Mouse (Mus musculus): ENCODE measurements around the gene Gp9. TPM values are rescaled to one million over a fixed set of nuclear protein-coding genes. Genes with fewer than 3 reads are reported as not detected.
A peak's percentile ranks its signal among the peaks of the same experiment; 100 is the strongest.
"Not testable (repeated sequence)": the region's sequence is repeated elsewhere in the genome, so short reads cannot be mapped to it uniquely, and the experiment has no call there.

Gene Gp9
- total RNA-seq, 2 experiments from 2014 or later: not detected

DNA sequence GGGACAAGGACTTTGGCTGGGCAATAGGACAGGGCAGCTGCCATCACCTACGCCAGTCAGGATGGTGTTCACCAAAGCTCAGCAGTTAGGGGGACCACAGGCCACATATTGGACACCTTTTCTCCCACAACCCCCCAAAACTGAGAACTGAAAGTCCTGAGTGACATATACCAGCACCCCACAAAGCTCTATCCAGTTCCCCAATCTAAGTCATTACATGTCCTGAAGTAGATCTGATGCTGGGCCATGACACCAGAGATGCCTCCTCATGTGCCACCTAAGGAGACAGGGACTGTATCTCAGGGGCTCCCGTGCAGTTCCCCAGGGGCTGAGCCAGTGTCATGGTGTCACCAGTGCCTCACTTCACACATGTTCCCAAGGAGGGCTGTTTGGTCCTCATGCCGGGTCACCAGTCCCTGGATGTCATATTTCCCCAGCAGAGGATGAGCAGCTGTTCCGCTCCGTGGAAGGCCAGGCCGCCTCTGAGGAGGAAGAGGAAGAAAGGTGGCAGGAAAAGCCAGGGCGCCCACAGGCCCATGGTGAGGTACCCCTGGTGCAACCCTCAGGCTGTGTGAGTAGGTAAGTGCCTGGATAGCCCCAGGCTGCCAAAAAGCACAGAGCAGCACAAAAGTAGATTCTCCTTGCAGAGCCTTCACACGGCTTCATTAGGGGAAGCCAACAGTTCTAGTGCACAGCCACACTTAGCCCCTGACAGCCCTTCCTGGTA is 27.5 kb upstream of the Gp9 start:
- no peak for DNase-seq

DNA sequence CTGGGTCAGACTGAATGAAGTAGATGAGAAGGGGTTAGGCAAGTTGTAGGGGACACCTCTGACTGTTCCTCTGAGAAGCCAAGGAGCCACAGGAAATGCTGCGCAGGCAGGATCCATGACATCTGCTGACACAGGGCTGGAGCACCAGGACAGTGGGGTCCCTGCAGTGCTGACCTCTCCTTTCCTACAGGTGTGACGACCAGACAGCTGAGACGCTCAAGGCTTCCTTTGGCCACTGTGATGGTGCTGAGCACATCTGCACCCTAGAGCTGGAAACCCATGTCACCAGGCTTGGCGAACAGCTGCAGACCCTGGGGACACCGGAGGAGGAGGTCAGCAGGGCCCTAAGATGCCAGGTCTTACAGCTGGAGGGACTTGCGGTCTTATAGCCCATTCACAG is 26.3 kb upstream of the Gp9 start:
- no peak for DNase-seq

DNA sequence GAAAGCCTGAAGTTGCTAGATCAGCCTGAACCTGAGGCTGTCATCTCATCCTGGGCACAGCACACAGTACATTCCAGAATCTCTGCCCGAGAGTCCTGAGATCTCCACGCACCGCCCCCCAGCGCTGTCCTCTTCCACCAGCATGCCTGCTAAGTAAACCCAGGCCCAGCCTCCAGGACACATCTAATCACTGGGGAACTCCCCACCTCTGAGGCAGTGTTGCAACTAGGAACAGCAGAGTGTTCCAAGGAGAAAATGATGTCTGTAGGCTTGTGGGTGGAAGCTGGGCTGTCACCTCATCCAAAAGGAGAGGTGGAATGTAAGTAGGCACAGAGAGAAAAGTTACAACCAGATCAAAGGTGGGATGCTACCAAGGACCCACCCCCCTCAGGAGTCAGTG is 22.7 kb upstream of the Gp9 start:
- DNase-seq: no peak

DNA sequence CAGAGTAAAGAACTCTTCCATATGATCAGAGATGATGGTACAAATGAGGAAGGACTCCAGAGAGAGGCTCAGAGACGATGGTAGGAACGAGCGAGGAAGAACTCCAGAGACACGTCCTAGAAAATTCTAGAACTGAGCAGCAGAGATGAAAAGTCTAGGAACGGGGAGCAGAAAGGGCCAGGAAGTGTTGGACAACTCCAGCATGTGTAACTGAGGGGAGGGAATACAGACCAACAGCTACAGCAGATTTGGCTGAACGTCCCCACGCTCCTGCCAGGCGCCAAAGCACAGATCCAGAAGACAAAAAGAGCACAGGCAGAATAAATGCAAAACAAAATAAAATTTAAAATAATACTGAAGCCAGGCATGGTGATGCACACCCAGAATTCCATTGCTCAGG is 21.0 kb upstream of the Gp9 start:
- DNase-seq: no peak

DNA sequence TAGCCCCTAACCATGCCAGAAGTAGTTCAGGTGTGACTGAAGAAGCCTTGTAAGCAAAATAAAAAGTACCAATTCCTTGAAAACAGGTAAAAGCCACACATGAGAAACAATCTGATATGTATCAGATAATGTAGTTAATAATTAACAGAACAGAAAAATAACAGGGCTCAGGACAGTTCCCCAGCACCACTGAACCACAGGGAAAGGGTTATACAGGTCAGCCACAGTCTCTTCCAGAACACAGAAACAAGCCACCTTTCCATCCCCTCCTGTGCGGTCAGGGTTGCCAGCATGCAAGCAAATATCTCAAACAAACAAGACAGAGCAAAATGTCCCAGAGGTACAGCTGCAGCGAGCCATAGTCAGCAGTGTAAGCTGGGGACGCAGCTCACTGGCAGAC is 18.5 kb upstream of the Gp9 start:
- DNase-seq: no peak

DNA sequence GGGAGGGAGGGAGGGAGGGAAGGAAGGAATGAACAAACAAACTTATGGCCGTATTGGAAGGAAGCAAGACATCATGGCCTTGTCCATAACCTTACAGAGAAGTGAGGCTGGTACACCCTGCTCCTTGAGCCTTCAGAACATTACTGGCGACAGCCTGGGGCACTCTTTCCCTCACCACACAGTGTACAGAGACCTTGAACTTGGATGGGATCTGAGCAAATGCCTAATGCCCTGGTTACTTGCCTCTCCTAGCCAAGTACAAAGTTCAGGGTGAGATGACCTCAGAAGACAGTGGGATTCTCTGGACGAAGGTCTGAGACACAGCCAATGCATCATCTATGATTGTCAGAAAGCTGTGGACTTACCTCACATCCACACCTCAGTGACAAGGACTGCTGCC is 18.0 kb upstream of the Gp9 start:
- no peak for DNase-seq

DNA sequence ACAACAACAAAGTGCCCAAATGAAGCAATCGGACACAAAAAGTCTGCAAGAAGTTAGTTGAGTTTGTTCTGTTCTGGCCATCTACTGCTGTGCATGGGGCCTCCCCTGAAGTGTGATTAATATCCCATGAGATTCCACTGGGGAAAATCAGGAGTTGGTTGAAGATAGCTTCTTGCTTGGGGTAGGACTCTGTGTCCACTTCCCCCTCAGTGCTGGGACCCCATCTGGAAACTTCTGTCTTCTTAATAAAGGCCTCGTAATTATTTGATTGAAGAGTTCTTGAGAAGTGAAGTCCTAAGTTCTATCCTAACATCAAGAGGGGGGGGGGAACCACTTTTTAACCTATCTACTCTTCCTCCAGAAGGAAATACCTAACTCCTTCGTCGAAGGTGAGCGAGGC is 15.7 kb upstream of the Gp9 start:
- DNase-seq: no peak

DNA sequence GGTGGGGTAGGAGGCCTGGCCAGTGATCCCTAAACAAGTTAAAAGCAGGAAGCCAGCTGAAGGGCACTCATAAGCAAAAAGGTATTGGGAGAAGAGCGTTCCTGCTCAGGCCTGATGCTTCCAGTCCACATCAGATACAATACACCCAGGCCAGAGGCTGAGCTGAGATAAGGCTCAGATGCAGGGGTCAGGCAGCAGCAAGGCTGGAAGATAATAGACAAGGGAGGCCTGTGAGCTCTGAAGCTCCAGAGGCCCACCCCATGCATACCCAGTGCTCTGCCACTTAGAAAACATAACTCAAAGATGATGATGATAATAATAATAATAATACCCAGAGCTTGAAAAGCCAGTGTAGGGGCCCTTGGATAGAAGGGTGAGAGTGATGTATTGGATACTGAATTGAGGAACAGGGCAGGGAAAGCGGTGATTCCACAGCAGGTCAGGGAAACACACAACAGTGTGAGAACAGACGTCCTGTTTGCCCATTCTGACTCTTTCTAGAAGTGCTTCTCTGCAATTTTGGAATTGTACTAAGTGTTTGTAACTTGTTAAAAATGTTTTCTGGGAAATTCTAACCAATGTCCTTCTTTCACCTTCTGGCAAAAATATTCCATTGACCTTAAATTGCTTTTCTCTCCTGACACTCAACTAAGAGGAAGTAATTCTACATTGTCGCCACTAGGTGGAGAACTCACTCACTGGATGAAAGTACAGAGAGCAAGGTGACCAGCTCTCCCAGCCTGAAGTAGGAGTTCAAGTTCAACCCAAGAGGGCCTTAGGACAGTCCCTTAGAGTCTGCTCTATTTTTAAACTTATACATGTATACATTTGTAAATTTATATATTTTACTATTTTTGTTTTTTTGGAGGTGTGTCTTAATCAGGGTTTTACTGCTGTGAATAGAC is 14.2 kb upstream of the Gp9 start:
- peak in 1 of 2 experiments; percentile 17 for DNase-seq

DNA sequence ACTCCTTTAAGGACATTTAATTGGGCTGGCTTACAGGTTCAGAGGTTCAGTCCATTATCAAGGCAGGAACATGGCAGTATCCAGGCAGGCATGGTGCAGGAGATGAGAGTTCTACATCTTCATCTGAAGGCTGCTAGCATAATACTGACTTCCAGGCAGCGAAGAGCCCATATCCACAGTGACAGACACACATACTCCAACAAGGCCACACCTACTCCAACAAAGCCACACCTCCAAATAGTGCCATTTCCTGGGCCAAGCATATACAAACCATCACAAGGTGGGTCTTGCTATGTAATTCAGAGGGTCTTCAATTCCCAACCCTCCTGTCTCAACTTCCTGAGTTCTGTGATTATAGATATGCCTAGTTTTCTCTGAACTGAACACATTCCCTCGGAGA is 13.6 kb upstream of the Gp9 start:
- not testable (repeated sequence) for DNase-seq

DNA sequence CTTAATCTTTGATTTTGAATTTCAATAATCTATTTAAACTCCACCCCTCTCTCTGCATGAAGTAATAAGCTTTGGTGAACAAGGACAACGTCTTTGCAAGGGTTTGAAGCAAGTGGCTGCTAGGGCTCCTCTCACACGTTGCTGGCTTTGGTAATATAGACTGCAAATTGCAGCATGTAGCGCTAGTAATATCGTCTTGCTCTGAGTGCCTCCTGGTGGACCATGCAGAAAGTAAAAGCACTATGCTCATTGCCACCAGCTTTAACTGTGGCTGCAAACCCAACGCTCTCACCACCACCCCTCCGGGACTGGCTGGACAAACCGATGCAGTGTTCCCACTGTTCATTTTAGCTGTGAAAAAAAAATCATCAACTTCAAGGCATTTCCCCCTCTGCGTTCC is 7.2 kb upstream of the Gp9 start:
- no peak for DNase-seq

DNA sequence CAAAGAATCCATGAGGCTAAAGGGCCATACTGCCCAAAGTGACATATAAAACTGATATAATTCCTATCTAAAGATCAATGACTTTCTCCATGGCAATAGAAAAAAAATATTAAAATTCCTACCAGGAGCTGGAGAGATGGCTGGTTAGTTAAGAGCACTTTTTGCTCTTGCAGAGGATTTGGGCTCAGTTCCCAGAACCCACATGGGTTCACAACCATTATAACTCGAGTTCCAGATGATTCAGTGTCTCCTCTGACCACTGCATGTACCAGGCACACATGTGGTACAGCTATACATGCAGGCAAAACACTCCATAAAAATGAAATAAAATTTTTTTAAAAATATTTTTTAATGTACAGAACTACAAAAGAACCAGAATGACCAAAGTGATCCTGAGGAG is 3.4 kb upstream of the Gp9 start:
- DNase-seq: no peak

DNA sequence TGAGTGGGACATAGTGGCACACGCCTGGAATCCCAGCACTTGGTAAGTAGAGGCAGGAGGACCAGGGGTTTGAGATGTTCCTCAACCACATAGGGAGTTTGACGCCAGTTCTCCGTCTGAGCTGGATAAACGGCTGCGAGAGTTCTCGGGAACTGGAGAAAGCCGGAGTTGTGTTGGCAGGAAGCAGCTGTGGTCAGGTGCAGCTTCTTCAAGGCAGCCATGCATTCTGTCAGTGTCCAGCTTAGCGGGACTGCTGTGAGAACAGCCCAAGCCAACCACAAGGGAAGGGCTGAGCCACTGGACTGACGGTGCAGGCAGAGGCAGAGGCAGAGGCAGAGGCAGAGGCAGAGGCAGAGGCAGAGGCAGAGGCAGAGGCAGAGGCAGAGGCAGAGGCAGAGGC is 3.0 kb upstream of the Gp9 start:
- DNase-seq: no peak

DNA sequence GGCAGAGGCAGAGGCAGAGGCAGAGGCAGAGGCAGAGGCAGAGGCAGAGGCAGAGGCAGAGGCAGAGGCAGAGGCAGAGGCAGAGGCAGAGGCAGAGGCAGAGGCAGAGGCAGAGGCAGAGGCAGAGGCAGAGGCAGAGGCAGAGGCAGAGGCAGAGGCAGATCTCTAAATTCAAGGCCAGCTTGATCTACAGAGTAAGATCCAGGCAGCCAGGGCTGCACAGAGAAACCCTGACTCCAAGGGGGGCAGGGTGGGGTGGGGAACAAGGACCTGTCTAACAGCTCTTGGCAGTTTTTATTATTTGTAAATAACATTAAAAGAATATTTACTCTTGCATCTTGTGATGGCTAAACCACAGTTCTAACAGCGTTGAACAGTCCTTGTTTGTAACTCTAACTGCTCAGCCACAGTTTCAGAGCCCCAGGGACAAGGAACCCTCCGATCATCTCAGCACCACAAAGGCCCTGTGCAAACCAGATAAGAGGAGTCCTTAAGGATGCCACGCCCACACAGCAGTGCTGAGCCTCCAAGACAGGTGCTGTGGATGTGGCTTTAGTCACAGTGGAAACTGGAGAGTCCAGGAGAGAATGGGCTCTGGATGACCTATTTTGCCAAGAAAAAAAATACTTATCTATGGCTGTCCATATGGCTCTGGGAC is 2.2 kb upstream of the Gp9 start:
- no peak for DNase-seq

DNA sequence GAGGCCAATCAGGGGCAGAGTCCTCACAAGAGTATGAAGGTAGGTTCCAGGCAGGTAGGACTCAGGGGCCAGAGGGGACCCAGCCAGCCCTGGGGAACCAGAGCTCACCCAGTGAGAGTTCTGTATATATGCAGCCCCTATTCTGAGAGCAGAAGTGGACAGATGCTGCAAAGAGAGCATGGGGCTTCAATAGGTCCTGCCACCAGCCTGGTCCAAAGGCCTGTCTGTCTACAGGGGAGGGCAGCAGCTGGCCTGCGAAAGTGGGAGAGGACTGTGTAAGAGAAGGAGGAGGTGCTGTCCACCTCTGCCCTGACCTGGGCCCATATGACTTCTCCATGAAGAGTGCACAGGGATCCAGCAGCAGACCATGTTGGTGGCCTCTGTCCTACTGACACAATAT is 1.2 kb upstream of the Gp9 start:
- no peak for DNase-seq

DNA sequence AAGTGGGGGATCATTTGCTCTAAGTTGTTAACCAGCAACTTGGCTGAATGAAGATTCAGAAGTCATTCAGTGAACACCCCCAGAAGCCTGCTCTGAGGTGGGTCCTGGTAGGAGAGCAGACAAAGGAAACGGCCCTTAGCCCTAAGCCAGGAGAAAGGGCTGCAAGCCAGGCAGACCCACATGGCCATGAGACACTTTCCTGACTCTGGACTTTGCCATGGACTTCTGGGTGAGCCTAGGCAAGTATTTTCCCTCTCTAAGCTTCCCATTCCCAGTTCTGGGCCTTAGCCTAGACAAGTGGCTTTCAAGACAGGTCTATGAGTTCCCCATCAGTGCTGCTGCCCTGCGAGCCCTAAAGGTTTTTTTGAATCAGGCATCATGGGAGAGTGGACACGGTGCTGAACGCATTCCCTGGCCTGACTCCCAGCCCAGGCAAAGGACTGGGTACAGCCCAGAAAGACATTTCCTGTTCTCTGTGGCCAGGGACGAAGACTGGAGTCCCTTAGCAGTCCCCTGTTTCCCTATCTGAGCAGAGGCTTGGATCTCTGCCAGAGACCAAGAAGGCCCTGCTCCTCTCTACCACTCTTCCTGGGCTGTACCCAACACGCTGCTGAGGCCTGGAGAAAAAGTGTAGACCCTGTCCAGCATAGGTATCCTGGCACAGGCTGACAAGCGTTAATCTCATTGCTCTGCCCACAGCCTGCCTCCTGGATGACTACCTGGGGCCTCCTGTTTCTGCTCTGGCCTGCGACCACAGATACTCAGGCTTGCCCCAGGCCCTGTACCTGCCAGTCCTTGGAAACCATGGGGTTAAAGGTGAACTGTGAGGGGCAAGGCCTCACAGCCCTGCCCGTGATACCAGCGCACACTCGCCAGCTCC is 662 bp downstream of the Gp9 start:
- DNase-seq: no peak

DNA sequence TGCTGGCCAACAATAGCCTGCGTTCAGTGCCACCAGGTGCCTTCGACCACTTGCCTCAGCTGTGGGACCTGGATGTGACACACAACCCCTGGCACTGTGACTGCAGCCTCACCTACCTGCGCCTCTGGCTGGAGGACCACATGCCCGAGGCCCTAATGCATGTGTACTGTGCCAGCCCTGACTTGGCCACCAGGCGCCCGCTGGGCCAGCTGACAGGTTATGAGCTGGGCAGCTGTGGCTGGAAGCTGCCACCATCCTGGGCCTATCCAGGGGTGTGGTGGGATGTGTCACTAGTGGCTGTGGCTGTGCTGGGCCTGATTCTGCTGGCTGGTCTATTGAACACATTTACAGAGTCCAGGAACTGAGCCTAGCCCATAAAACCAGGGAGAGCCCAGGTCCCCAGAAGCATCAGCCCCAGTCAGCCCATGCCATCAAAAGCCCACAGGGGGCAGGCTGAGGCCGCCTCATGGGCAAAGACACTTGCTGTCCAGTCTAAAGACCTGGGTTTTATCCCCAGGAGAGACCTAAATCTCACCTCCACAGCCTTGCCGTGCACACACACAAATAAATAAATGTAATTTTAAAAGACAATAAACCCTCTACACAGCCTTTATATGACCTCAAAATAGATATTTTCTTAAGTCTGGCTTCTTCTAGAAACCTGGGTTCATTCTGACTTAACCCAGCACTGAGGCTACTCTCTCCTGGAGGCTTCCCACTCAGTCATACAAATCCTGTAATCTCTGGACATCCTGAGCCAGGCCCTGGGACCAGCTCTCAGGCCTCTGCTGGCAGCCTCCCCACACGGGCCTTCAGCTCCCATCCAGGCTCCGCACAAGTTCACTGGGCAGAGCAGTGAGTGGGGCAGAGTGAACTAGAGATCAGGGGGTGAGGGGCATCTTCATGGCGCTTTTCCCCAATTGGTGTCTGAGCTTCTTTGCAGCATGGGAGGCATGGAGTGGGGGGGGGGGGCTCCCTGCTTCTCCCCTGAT is 1.6 kb downstream of the Gp9 start:
- peak in 1 of 2 experiments; percentile 29 for DNase-seq

DNA sequence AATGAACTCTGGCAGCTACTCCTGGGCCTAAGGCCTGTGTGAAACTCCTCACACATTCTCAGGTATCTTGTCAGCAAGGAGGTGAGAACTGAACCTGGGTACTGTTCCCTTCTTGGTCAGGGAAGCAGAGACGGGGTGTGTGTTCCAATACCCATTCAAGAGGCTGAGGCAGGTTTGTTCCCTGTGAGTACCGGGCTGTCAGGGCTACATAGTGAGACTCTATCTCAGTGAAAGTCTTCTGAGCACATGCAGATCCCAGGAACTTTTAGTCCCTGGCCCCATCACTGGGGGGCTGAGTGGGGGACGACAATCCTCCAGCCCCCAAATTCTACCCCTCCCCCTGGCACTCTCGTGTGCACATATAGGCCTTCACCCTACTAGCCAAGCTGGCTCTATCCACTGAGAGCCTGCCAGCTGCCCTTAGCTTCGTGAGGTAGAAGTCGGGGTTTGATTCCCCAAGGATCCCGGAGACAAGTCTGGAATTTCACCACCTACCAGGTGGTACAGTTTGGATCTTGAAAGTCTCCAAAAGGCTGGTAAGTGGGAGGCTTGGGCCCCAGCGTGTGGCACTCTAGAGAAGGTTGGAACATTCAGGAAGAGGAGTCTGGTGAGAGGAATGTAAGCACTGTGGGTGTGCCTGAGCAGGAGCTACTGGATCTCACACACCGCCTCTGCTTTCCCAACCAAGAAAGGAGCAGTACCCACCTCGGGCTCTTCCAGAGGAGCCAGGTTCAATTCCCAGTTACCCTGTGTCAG is 2.9 kb downstream of the Gp9 start:
- DNase-seq: no peak

DNA sequence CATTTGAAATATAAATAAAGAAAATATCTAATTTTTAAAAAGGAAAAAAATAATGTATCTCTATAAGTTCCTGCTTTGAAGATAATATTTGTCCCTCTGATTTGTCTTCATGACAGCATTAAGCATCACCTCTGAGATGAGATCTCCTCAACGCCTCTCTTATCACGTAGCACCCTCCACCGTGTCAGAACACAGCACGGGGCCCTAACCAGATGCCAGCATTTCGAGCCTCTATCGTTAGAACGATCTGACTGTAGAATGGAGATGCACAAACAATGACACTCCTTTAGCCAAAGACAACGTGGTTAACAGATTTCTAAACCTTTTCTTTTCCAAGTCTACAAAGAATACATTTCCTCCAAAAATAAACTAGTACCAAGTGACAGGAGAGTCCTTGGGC is 6.2 kb downstream of the Gp9 start:
- no peak for DNase-seq

DNA sequence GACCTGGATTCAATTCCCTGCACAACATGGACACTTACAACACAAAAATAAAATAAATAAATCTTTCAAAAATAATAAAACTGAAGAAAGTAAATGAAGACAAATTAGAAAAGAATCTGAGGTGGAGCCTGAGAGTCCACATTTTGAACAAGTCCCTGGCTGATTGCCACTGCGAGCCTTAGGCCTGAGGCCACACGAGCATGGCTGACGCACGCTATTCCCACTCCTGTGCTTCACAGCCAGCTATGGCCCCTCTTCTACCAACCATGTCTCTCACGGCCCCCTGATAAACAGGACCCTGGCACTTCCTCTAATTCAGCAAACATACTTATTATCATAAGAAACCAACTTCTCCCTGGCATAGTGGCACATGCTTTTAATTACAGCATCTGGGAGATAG is 8.7 kb downstream of the Gp9 start:
- DNase-seq: no peak
